Mouse (Mus musculus) c-Kit-positive CD71-negative TER-119-negative erythroid progenitor cells, embryonic 14.5 days (primary cell): ENCODE results near the gene Cntn6.

Experiments
- DNase-seq: peaks from one replicate; pipeline ENCODE4 v3.0.0-alpha.2; 2013; ENCODE audit warnings: low read depth

The Cntn6 gene

GRCm38 (mm10) chr6:104761226-104761625 lies 268.6 kb downstream of the Cntn6 start:
- DNase-seq = no peak

GRCm38 (mm10) chr6:104783891-104784290 lies 291.3 kb downstream of the Cntn6 start:
- DNase-seq = no peak

GRCm38 (mm10) chr6:104787502-104787901 lies 294.9 kb downstream of the Cntn6 start:
- no peak for DNase-seq

- DNase-seq = no peak
Measured at GRCm38 (mm10) chr6:104808526-104808925, 315.9 kb downstream of the Cntn6 start.

GRCm38 (mm10) chr6:104815610-104816009 lies 323.0 kb downstream of the Cntn6 start:
- DNase-seq = no peak

- DNase-seq = no peak
Measured at GRCm38 (mm10) chr6:104879711-104880110, 387.1 kb downstream of the Cntn6 start.

DNA sequence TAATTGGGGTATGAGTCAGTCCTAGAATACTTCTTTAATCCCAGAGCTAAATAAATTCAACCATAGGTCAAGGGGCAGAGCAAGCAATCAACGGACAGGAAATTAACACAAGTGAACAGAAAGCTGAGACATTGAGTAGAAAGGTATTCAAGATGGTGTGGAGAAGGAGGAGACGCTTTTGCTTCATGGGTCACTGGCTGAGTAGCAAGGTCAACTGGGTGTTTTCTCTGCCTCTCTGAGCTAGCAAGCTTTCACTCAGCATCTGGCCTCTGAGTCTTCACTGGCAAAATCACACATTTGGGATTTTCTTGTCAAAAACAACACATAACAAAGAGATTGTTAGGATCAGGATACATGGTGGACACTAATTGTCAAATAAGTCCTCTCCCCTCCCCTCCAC lies 391.4 kb downstream of the Cntn6 start:
- no peak for DNase-seq

GRCm38 (mm10) chr6:104885829-104886228 lies 393.2 kb downstream of the Cntn6 start:
- DNase-seq = no peak

- no peak for DNase-seq
Measured at GRCm38 (mm10) chr6:104891071-104891470, 398.5 kb downstream of the Cntn6 start.
